Mouse (Mus musculus): Measurements from ENCODE around the gene Auts2. TPM values are rescaled to one million over a fixed set of nuclear protein-coding genes. Genes with fewer than 3 reads are reported as not detected.

Gene Auts2
- polyA plus RNA-seq, 1 experiment: 9.6 TPM

DNA sequence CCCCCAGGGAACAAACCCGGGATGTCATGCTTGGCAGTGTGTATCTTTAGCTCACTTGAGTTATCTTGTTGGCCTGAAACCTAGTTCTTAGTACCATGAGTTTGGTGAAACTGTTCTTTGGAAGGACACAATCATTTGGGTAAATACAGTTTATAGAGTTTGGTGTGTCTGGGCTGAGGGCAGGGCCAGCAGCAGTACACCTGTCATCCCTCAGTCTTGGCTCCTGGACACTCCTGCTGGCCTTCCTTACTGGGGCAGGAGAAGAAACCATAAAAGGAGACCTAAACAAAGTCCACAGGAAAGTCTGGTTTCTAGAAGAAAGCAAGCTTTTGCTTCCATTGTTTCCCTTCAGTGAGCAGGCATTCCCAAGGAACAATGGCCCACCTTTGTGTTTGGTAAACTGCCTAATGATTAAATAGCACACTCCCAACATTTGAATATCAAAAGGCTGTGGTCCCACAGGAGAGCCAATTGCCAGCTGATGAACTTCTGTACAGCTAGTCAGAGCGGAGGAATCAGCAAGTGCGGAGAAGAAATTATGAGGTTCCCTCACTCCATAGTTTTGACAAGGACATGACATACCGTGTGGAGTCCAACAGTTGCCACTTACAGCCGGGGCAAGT lies 979.4 kb downstream of the Auts2 start:
- 88% methylated on average over 5 of the region's 5 CpGs for WGBS
- DNase-seq: no peak
- TF ChIP-seq POLR2A (IDR thresholded peaks at IDR 0.05; ENCODE audit: borderline replicate concordance, extremely low read depth, low read depth, low read length) (no peak), CTCF (IDR thresholded peaks at IDR 0.05; ENCODE audit: insufficient read depth, low read length) (no peak)
- H3K4me1 ChIP-seq (ENCODE audit: control insufficient read depth, insufficient read depth, low read length): no peaks in the 10 kb centered on the region
- no peak overlapping the region for H3K4me3 ChIP-seq (replicated peaks; ENCODE audit: extremely low read depth, low read depth, low read length)

DNA sequence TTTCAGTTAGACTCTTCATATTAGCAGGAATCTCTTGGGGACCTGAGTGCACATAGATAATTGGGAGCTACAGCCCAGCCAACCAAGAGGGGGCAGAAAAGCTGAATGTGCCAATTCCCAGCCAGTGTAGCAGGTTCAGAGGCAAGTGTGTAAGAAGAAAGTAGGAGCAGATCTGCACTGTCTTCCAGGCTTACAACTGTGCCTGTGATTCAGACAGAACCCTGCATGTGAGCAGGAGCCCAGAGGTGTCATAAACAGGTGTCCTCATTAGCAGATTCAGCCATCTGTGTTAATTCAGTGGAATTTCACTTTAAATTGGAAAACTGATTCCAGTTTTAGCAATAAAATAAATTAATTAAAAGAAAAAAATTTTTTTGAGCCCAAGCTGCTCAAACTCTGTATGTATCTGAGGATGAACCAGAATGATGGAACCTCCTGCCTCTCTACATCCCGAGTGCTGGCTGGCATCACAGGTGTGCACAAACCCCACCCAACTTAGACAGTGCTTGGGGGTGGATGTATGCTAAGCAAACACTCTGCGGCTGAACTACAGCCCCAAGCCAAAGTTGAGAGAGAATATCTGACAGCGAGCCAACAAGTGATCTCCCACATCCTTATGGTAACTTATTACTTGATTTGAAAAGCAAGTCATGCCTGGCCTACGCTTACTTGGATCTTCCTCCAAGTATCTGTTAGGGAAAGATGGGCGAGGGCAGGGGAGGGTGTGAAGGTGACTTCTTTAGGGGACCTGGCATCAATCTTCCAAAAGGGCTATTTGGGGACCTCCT lies 982.2 kb downstream of the Auts2 start:
- 67% methylated on average over 5 of the region's 5 CpGs for WGBS

DNA sequence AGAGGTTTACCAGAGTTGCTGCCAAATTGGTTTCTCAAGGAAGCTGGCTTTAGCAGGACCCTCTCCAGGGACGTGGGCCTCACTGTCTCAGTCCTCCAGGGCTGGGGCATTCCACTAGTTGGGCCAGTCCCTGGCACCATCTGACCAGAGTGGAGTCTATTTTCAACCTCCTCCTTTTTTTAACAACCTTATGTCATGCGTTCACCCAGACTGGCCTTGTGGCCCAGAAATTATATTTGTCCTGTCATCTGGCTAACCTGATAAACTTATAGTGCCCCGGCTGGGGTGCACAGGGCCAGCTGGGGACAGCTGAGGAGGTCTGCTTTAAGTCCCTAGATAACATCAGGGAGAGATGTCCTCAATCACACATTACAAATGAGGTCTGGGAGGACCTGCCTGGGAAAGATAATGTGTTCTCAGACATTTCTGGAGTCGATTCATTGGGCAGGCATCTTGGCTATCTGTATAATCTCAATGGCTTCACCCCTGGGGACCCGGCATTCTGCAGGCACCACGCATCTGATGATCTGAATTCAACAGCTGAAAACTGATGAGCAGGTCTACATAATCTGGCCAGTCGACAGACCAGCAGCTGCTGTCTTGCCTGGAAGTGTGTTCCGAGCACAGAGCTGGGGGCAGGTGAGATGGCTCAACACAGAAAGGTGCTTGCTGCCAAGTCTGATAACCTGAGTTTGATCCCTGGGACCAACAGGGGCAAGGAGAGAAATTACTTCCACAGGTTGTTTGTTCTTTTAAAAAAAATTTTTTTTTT lies 984.6 kb downstream of the Auts2 start:
- DNase-seq: no peak
- WGBS: 57% methylated on average over 8 of the region's 8 CpGs

More for the DNA sequence above, 982.2 kb downstream of the Auts2 start:
- H3K4me3 ChIP-seq (replicated peaks; ENCODE audit: extremely low read depth, low read depth, low read length): no peak overlapping the region
- H3K4me1 ChIP-seq (ENCODE audit: control insufficient read depth, insufficient read depth, low read length): no peaks in the 10 kb centered on the region
- DNase-seq: no peak
- no peak for TF ChIP-seq POLR2A (IDR thresholded peaks at IDR 0.05; ENCODE audit: borderline replicate concordance, extremely low read depth, low read depth, low read length)
- TF ChIP-seq CTCF (IDR thresholded peaks at IDR 0.05; ENCODE audit: insufficient read depth, low read length): no peak

DNA sequence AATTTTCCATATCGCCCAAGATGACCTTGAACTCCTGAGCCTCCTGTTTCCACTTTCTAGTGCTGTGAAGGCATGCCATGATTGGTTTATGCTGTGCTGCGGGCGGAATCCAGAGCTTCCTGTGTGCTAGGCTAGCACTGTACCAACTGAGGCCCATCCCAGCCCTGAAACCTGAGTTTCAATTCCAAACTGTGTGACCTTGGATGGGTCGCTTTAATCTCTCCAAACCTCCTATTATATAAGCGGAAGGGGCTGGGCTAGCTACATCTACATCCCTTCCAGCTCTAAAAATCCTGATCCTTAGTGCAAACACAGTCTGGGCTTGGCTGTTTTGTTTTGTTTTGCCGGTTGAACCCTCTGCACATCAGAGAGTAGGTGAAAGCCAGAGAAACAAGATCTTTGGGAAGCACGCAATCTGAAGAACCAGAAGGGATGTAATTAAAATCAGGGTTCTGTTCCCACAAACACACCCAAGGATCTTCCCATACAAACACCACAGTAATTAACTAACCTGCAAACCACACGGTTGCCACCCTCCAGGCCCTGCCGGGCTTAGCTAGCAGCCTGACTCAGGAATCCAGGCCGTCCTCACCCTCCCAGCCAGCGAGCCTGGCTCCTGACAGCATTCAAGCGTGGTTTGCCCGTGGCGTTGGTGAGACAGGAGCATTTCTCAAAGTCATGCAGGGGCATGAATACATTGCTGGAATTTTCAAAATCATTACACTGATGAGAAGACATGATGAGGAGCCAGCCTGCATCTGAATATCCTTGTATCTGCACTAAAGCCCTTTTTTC lies 985.4 kb downstream of the Auts2 start:
- WGBS: 77% methylated on average over 14 of the region's 14 CpGs
- H3K4me3 ChIP-seq (replicated peaks; ENCODE audit: extremely low read depth, low read depth, low read length): no peak overlapping the region
- no peak for TF ChIP-seq CTCF (IDR thresholded peaks at IDR 0.05; ENCODE audit: insufficient read depth, low read length)
- TF ChIP-seq POLR2A (IDR thresholded peaks at IDR 0.05; ENCODE audit: borderline replicate concordance, extremely low read depth, low read depth, low read length): no peak
- no peak for DNase-seq
- H3K4me1 ChIP-seq (ENCODE audit: control insufficient read depth, insufficient read depth, low read length): no peaks in the 10 kb centered on the region

More for the DNA sequence above, 984.6 kb downstream of the Auts2 start:
- TF ChIP-seq POLR2A (IDR thresholded peaks at IDR 0.05; ENCODE audit: borderline replicate concordance, extremely low read depth, low read depth, low read length): no peak
- no peak for TF ChIP-seq CTCF (IDR thresholded peaks at IDR 0.05; ENCODE audit: insufficient read depth, low read length)
- Histone ChIP-seq H3K4me3 (replicated peaks; ENCODE audit: extremely low read depth, low read depth, low read length) (no peak overlapping the region), H3K4me1 (ENCODE audit: control insufficient read depth, insufficient read depth, low read length) (no peaks in the 10 kb centered on the region)

DNA sequence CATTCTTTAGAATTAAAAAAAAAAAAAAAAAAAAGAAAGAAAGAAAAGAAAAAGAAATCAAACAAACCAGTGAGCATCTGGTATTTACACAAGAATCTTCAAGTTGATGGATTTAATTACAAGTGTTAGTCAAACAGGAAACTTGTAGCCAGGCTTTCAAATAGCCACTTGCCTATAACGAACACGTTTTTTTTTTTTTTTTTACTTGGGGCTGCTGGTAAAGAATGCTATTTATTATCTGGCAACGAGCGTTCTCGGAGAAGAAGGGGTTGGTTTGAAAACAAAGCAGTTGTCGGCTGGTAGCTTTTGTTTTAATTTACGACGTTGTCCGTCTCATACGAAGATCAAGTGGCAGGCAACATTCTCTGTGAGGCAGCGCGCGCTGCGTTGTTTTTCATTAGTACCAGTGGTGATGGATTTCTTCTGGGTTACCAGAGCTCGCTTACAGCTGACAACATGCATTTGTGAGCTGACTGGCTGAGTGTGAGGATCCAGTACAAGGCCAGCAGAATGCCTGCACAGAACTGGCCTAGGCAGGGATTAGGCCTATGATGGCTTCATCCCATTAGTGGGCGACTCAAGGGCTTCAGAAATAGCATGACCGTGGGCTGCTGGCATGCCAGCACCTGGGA lies 994.1 kb downstream of the Auts2 start:
- TF ChIP-seq CTCF (IDR thresholded peaks at IDR 0.05; ENCODE audit: insufficient read depth, low read length) (no peak), POLR2A (IDR thresholded peaks at IDR 0.05; ENCODE audit: borderline replicate concordance, extremely low read depth, low read depth, low read length) (no peak)
- WGBS: 31% methylated on average over 17 of the region's 17 CpGs
- H3K4me1 ChIP-seq (ENCODE audit: control insufficient read depth, insufficient read depth, low read length): 0 out of 2 replicates have a peak, but pooled peaks cover 2% of the 10 kb centered on the region
- H3K4me3 ChIP-seq (replicated peaks; ENCODE audit: extremely low read depth, low read depth, low read length): no peak overlapping the region
- no peak for DNase-seq

DNA sequence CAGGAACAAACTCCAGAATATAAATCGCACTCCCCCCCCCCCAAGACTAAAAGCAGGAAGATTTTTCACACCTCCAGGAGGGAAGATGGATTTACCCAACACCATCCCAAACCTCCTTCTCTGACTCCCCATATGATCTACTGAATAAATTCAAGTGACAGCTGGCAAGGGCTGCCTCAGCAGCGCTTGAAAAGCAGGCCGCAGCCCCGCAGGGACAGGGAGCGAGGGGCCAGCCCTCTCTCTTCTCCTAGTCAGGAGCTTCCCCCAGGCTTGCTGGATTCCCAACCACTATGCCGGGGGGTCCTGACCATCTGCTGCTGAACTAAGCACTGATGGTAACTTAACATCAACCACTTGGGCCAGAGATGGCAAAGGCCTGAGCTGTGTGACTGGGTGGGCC lies 995.2 kb downstream of the Auts2 start:
- Histone ChIP-seq H3K4me1 (ENCODE audit: control insufficient read depth, insufficient read depth, low read length) (0 out of 2 replicates have a peak, but pooled peaks cover 2% of the 10 kb centered on the region), H3K4me3 (replicated peaks; ENCODE audit: extremely low read depth, low read depth, low read length) (no peak overlapping the region)
- TF ChIP-seq CTCF (IDR thresholded peaks at IDR 0.05; ENCODE audit: insufficient read depth, low read length): no peak
- no peak for TF ChIP-seq POLR2A (IDR thresholded peaks at IDR 0.05; ENCODE audit: borderline replicate concordance, extremely low read depth, low read depth, low read length)
- DNase-seq: no peak
- 95% methylated on average over 6 of the region's 6 CpGs for WGBS

DNA sequence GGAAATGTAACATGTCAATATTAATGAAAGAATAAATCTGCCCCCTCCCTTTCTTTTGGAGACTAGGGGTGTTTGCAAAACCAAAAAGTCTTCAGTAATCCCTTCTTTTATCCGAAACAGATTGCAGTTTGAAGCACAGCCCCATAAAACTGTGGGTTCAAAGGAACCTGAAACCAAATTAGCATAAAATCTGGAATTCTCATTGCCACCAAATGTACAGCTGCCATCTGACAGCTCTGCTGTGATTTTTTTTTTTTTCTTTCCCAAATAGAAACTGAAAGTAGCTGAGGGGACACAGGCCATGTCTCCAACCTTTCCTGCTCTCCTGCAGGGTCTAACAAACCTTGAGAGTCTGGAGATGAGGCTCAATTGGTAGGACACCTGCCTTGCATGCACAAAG lies 996.7 kb downstream of the Auts2 start:
- TF ChIP-seq POLR2A (IDR thresholded peaks at IDR 0.05; ENCODE audit: borderline replicate concordance, extremely low read depth, low read depth, low read length) (no peak), CTCF (IDR thresholded peaks at IDR 0.05; ENCODE audit: insufficient read depth, low read length) (no peak)
- WGBS: 87% methylated on average over 1 of the region's 1 CpGs
- Histone ChIP-seq H3K4me1 (ENCODE audit: control insufficient read depth, insufficient read depth, low read length) (0 out of 2 replicates have a peak, but pooled peaks cover 2% of the 10 kb centered on the region), H3K4me3 (replicated peaks; ENCODE audit: extremely low read depth, low read depth, low read length) (no peak overlapping the region)
- DNase-seq: no peak

DNA sequence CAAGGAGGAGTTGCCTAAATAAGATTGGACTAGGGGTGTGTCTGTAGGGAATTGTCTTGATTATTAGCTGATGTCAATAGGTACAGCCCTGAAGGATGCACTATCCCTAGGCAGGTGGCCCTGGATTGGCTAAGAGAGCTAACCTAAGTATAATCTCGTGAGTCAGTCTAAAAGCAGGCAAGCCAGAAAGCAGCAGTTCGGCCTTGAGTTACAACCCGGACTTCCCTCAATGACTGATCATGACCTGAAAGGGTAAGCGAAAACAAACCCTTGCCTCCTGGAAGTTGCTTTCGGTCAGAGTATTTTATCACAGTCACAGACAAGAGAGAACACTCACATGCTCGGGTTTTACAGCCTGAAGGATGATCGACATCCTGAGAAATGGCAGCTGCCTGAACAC lies 998.8 kb downstream of the Auts2 start:
- no peak for DNase-seq
- 87% methylated on average over 7 of the region's 7 CpGs for WGBS
- 0 out of 2 replicates have a peak, but pooled peaks cover 2% of the 10 kb centered on the region for H3K4me1 ChIP-seq (ENCODE audit: control insufficient read depth, insufficient read depth, low read length)
- H3K4me3 ChIP-seq (replicated peaks; ENCODE audit: extremely low read depth, low read depth, low read length): no peak overlapping the region
- TF ChIP-seq CTCF (IDR thresholded peaks at IDR 0.05; ENCODE audit: insufficient read depth, low read length): no peak
- TF ChIP-seq POLR2A (IDR thresholded peaks at IDR 0.05; ENCODE audit: borderline replicate concordance, extremely low read depth, low read depth, low read length): no peak

Measured in lung, adult 2 months (tissue).